Mouse (Mus musculus): Measurements from ENCODE around the gene Clrn2.

GRCm38 (mm10) chr5:45427891-45428290 lies 25.7 kb upstream of the Clrn2 start:
- TF ChIP-seq CTCF (conservative IDR thresholded peaks at IDR 0.05; ENCODE audit: low read length) (no peak), POU5F1 (IDR thresholded peaks at IDR 0.05; ENCODE audit: borderline replicate concordance, low read length) (no peak)

All from E14TG2a.4 (cell line).